Mouse (Mus musculus) ES-Bruce4 (cell line): ENCODE data around the gene Gatb. TPM values are rescaled to one million over a fixed set of nuclear protein-coding genes. Genes with fewer than 3 reads are reported as not detected.

Source experiments
- H3K27ac ChIP-seq: 2 replicates; pipeline ENCODE4 v1.5.1; 2012; ENCODE audit warnings: low read length, inconsistent platforms; ENCODE audit not compliant: insufficient read depth
- H3K27me3 ChIP-seq: 2 replicates; pipeline ENCODE4 v1.6.1; 2012; ENCODE audit warnings: mild to moderate bottlenecking, low read length, inconsistent platforms; ENCODE audit not compliant: control insufficient read depth, poor library complexity, insufficient read depth, severe bottlenecking
- H3K36me3 ChIP-seq: 2 replicates; pipeline ENCODE4 v1.6.1; 2012; ENCODE audit warnings: inconsistent platforms, mild to moderate bottlenecking, low read length, moderate library complexity; ENCODE audit not compliant: control insufficient read depth, poor library complexity, insufficient read depth, severe bottlenecking
- H3K4me1 ChIP-seq: one replicate; pipeline ENCODE4 v1.8.1; 2011; ENCODE audit warnings: low read length; ENCODE audit not compliant: control insufficient read depth, insufficient read depth
- H3K4me3 ChIP-seq: 2 replicates; pipeline ENCODE4 v1.5.1; 2011; ENCODE audit warnings: low read depth, mild to moderate bottlenecking, low read length
- H3K9ac ChIP-seq: 2 replicates; pipeline ENCODE4 v1.6.1; 2012; ENCODE audit warnings: low read depth, mild to moderate bottlenecking, inconsistent platforms; ENCODE audit not compliant: poor library complexity, severe bottlenecking
- H3K9me3 ChIP-seq: replicated peaks from 2 replicates; pipeline ENCODE4 v1.6.1; 2012; ENCODE audit warnings: mild to moderate bottlenecking, low read length, inconsistent platforms; ENCODE audit not compliant: control insufficient read depth, poor library complexity, insufficient read depth, severe bottlenecking
- CTCF ChIP-seq: IDR thresholded peaks from one replicate; pipeline ENCODE4 v1.8.1; 2011; ENCODE audit warnings: low read depth, low read length
- EP300 ChIP-seq: IDR thresholded peaks from 2 replicates; pipeline ENCODE4 v1.6.1; 2011; ENCODE audit warnings: low read depth, low read length; ENCODE audit not compliant: insufficient read depth
- POLR2A ChIP-seq: IDR thresholded peaks from one replicate; pipeline ENCODE4 v1.8.1; 2011; ENCODE audit warnings: low read length; ENCODE audit not compliant: insufficient read depth
- polyA plus RNA-seq: library from polyadenylated mRNA; stranded (reverse); fragments of >200 nt; gene quantifications from 2 replicates; pipeline ENCODE4 v1.2.4, GENCODE M21; 2011; ENCODE audit warnings: low read depth; ENCODE audit not compliant: missing spikeins, insufficient read depth, insufficient read length

The Gatb gene
- polyA plus RNA-seq, 1 experiment: 11.4 TPM

DNA sequence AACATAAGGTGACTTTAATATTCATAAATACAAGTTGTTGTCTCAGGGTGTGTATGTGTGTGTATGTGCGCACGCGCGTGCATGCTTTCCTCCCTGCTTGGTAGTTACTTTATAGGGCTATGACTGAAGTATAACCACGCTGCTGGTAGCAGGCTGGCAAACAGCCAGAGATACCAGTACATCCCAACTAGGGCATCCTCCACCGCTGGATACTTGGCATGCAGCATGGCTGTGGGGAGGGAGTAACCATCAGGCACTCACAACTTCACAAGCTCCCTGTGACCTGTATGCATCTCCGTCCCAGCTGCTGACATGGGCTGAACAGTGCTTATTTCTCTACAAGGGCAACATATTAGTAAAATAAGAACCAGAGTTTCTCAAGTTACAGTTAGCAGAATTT lies 85.8 kb downstream of the Gatb start:
- no peaks in the 10 kb centered on the region for H3K36me3 ChIP-seq
- no peak overlapping the region for H3K27ac ChIP-seq
- H3K27me3 ChIP-seq: no peaks in the 10 kb centered on the region
- no peak overlapping the region for H3K4me3 ChIP-seq
- TF ChIP-seq CTCF (no peak), EP300 (no peak), POLR2A (no peak)
- no peaks in the 10 kb centered on the region for H3K9me3 ChIP-seq
- H3K4me1 ChIP-seq: no peaks in the 10 kb centered on the region
- H3K9ac ChIP-seq: no peak overlapping the region

DNA sequence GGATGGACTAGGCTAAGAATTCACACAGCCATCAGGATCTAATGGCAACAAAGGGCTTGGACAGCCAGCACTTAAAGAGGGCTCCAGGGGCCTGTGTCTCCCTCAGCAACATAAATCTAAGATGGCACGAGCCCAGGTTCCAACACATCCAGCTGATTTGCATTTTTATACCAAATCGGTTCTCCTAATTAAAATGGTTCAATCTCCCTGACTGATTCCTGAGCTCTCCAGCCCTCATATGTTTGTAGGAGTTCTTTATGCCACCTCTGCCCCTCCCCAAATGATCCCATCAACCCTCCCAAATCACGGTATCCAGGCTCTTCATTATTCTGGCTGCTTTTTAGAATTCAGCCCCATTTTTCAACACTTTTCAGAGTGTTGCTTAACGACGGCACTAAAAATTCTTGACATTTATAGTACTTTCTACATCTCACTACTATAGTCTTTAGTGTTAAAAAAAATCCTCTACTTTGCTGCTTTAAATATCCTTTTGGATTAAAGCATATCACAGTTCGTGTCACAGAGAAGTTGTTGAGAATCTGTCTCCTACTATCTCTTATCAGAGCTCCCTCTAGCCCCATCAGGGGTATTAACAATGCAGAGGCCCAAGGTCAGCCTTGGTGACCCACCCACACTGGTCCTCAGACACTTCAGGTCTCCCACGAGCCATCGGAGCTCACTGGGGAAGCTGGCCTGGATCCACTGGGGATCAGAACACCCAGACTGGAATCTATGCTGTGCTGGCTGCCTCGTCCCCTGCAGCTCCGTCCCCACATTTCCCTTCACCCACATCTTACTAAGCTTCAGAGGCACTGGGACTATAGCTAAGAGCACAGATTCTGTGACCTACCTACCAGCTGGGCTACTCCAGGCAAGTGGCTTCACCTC lies 88.3 kb downstream of the Gatb start:
- H3K4me3 ChIP-seq: no peak overlapping the region
- H3K36me3 ChIP-seq: no peaks in the 10 kb centered on the region
- H3K27ac ChIP-seq: no peak overlapping the region
- no peaks in the 10 kb centered on the region for H3K4me1 ChIP-seq
- no peaks in the 10 kb centered on the region for H3K27me3 ChIP-seq
- H3K9ac ChIP-seq: no peak overlapping the region
- no peak for TF ChIP-seq CTCF
- TF ChIP-seq EP300: no peak
- no peak for TF ChIP-seq POLR2A
- H3K9me3 ChIP-seq: no peaks in the 10 kb centered on the region

DNA sequence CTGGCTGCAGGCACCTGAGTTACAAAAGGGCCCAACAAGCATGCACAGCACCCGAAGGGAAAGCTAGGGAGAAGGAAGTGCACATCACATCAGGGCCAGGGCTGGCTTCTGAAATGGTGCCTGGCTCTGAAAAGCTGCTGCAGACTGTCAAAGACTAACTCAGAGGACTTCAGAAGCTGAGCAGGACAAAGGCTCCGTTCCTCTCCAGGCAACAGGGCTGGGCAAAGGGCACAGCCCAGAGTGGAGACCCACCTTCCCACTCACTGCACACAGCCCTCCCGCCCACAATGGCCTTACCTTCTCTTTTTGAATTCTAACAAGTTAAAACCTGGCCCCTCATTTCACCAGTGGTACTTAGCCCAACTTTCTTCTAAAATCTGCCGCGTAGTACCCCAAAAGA lies 89.9 kb downstream of the Gatb start:
- H3K27ac ChIP-seq: no peak overlapping the region
- no peaks in the 10 kb centered on the region for H3K4me1 ChIP-seq
- H3K27me3 ChIP-seq: no peaks in the 10 kb centered on the region
- H3K9ac ChIP-seq: no peak overlapping the region
- H3K4me3 ChIP-seq: no peak overlapping the region
- no peaks in the 10 kb centered on the region for H3K36me3 ChIP-seq
- H3K9me3 ChIP-seq: no peaks in the 10 kb centered on the region
- no peak for TF ChIP-seq POLR2A
- TF ChIP-seq CTCF: no peak
- TF ChIP-seq EP300: no peak

DNA sequence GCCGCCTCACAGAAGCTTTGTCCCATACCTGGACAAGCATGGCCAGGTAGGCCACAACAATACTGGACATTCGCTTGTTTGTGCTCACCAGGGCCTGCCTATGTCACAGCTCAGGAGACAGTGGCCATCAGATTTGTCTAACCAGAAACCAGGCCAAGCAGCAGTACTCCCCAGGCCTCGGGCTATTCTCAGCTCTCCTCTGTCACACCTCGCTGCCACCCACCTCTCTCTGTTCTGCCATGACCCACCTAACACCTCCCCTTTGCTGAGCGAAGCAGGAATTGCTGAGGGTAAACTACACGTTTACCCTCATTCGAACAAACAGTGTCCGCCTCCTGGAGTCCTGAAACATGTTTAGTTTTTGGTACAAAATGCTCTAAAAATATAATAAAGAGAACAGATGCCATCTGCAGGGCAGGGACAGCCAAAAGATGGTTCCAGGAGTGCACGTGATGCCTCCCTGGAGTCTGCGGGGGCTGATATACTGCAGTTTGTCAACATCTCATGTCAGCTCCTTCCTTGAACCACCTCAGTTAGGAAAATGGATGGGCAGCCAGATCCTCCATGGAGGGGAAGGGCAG lies 90.8 kb downstream of the Gatb start:
- TF ChIP-seq CTCF (no peak), EP300 (no peak), POLR2A (no peak)
- H3K27me3 ChIP-seq: no peaks in the 10 kb centered on the region
- no peaks in the 10 kb centered on the region for H3K36me3 ChIP-seq
- H3K9ac ChIP-seq: no peak overlapping the region
- H3K27ac ChIP-seq: no peak overlapping the region
- no peaks in the 10 kb centered on the region for H3K4me1 ChIP-seq
- no peaks in the 10 kb centered on the region for H3K9me3 ChIP-seq
- no peak overlapping the region for H3K4me3 ChIP-seq

DNA sequence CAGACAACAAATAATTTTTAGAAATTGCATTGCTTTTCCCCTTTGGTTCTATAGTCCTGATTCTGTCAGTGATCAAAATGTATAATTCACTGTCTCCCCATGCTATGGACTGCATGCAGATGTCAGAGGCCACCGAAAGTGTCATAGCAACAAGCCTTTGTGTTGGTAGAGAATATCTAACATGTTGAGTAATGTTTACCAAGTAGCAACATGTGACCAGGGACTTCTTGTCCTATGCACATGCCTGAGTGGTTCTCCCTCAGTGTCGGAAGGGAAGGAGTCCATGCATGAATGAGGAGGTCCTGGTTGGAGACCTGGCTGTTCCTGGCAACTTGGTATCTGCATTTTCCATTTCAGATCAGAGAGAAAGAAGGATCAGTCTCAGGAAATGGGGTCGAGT lies 92.2 kb downstream of the Gatb start:
- H3K27ac ChIP-seq: no peak overlapping the region
- no peak for TF ChIP-seq CTCF
- no peak for TF ChIP-seq POLR2A
- TF ChIP-seq EP300: no peak

DNA sequence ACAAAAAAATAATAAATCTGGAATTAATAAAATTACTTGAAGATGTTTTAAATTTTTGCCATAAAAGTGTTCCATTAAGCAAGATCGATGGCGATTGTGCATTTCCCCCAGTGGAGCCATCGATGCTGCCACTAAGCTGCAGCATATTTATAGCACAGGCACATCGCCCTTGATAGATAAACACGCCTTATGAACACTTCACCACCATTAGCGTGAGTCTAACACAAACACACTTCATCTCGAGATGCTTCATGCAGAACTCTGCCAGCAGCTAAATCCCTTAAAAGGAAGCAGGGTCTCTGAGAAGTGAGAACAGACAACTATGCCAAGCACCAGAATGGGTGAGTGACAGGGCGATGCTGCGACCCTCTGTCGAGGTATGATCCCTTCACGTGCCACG lies 92.8 kb downstream of the Gatb start:
- H3K4me3 ChIP-seq: no peak overlapping the region
- H3K4me1 ChIP-seq: no peaks in the 10 kb centered on the region
- no peak overlapping the region for H3K9ac ChIP-seq
- no peak overlapping the region for H3K27ac ChIP-seq
- no peak for TF ChIP-seq POLR2A
- no peaks in the 10 kb centered on the region for H3K36me3 ChIP-seq
- H3K9me3 ChIP-seq: no peaks in the 10 kb centered on the region
- H3K27me3 ChIP-seq: no peaks in the 10 kb centered on the region

More for the DNA sequence above, 92.2 kb downstream of the Gatb start:
- no peaks in the 10 kb centered on the region for H3K4me1 ChIP-seq
- no peak overlapping the region for H3K9ac ChIP-seq
- H3K27me3 ChIP-seq: no peaks in the 10 kb centered on the region
- H3K9me3 ChIP-seq: no peaks in the 10 kb centered on the region
- no peaks in the 10 kb centered on the region for H3K36me3 ChIP-seq
- H3K4me3 ChIP-seq: no peak overlapping the region
